Mouse (Mus musculus): ENCODE measurements at regions not wholly inside any gene's neighbourhood (a gene's known extent, or its start where the extent isn't known, plus 50 kb on each side); places are given as distances from the start of the nearest gene placed in this dataset.

GRCm38 (mm10) chr12:26244701-26245100 is 170.4 kb downstream of the Rnf144a start:
- H3K27ac ChIP-seq (ENCODE audit: low read depth, low read length): no peak overlapping the region
- 75% methylated on average over 6 of the region's 6 CpGs for WGBS
- H3K4me3 ChIP-seq (ENCODE audit: low read length): no peak overlapping the region
- H3K9ac ChIP-seq (ENCODE audit: low read depth, low read length): no peak overlapping the region
- no peaks in the 10 kb centered on the region for H3K36me3 ChIP-seq (ENCODE audit: control insufficient read depth, insufficient read depth, low read length)
- ATAC-seq: no peak
- no peaks in the 10 kb centered on the region for H3K27me3 ChIP-seq (replicated peaks; ENCODE audit: control insufficient read depth, insufficient read depth, low read length)
- no peak overlapping the region for H3K4me2 ChIP-seq (ENCODE audit: low read length)
- no peaks in the 10 kb centered on the region for H3K4me1 ChIP-seq (ENCODE audit: control insufficient read depth, insufficient read depth, low read depth, low read length)
- no peaks in the 10 kb centered on the region for H3K9me3 ChIP-seq (ENCODE audit: control insufficient read depth, low read length)

DNA sequence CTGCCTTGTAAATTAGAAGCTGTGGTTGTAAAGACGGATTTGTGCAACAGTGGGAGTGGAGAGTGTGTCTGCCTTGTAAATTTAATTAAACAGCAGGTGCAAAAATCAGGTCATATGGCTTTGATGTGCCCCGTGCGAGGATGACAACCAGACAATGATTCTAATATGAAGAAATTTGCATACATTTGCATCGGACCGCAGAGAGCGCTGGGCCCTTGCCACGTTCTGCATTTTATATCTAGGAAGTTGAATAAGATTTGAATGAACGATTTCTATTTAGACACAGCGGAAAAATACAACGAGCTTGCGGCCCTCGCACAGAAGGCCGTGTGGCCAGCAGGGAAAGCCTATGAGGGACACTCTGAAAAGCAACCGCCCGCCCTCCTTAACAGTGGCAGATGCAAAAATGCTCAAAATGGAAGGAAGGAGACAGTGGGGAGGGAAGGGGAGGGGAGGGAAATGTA is 187.5 kb downstream of the Rnf144a start:
- H3K4me3 ChIP-seq (ENCODE audit: low read length): no peak overlapping the region
- H3K9me3 ChIP-seq (ENCODE audit: control insufficient read depth, low read length): no peaks in the 10 kb centered on the region
- peak; percentile 76 for ATAC-seq
- WGBS: 41% methylated on average over 15 of the region's 15 CpGs
- H3K27me3 ChIP-seq (replicated peaks; ENCODE audit: control insufficient read depth, insufficient read depth, low read length): no peaks in the 10 kb centered on the region
- peak overlapping the region; percentile 37 for H3K27ac ChIP-seq (ENCODE audit: low read depth, low read length)
- no peaks in the 10 kb centered on the region; the same call in none of the 2 replicates for H3K4me1 ChIP-seq (ENCODE audit: control insufficient read depth, insufficient read depth, low read depth, low read length)
- H3K9ac ChIP-seq (ENCODE audit: low read depth, low read length): no peak overlapping the region
- H3K4me2 ChIP-seq (ENCODE audit: low read length): no peak overlapping the region
- H3K36me3 ChIP-seq (ENCODE audit: control insufficient read depth, insufficient read depth, low read length): no peaks in the 10 kb centered on the region

- no peaks in the 10 kb centered on the region; the same call in none of the 2 replicates for H3K4me1 ChIP-seq (ENCODE audit: control insufficient read depth, insufficient read depth, low read depth, low read length)
- H3K27ac ChIP-seq (ENCODE audit: low read depth, low read length): no peak overlapping the region; the same call in 1 of the 2 replicates
These were observed 188.7 kb downstream of the Rnf144a start for GRCm38 (mm10) chr12:26226363-26226762.

DNA sequence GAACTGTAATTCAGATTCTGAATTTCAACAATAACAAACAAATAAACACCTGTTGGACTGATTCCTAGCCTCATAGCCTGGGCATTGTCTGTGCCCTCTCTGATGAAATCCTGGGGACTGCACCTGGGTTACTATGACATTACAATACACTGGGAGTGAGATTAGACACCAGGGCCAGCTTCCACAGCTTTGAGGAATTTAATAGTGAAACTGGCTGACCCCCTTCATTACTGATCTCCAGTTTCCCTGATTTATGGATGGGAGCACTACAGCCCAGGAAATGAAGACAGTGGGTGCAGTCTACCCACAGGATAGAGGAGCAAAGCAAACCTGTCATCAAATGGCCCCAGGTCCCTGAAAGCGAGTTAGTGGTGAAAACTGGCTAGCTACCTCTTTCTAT is 202.6 kb downstream of the Rnf144a start:
- no peak overlapping the region for H3K4me3 ChIP-seq (ENCODE audit: low read length)
- WGBS: 89% methylated on average over 1 of the region's 1 CpGs

More at GRCm38 (mm10) chr12:26226363-26226762, 188.7 kb downstream of the Rnf144a start:
- no peaks in the 10 kb centered on the region for H3K27me3 ChIP-seq (replicated peaks; ENCODE audit: control insufficient read depth, insufficient read depth, low read length)
- WGBS: 5% methylated on average over 2 of the region's 2 CpGs
- peak; percentile 58; the same call in 1 of the 2 replicates for ATAC-seq
- no peak overlapping the region for H3K9ac ChIP-seq (ENCODE audit: low read depth, low read length)
- no peak overlapping the region for H3K4me3 ChIP-seq (ENCODE audit: low read length)
- H3K9me3 ChIP-seq (ENCODE audit: control insufficient read depth, low read length): no peaks in the 10 kb centered on the region
- no peaks in the 10 kb centered on the region for H3K36me3 ChIP-seq (ENCODE audit: control insufficient read depth, insufficient read depth, low read length)
- H3K4me2 ChIP-seq (ENCODE audit: low read length): no peak overlapping the region

DNA sequence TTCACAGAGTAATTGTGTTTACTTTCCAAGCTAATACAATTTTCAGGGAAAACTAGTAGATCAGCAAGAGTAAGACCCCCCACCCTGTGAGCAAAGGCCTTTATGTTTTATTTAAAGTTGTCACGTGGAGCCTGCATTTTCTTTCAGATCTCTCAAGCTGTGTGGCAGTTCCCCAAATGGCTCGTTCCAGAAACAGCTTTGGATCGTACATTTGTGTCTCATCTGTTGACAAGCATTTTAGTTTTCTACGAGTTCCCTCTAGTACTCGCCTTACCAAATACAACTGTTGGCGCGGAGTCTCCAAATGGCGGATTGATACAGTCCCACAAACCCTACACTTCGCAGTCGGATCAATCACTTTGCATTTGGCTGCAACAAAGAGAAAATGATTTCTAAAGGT is 203.6 kb downstream of the Rnf144a start:
- H3K4me1 ChIP-seq (ENCODE audit: control insufficient read depth, insufficient read depth, low read depth, low read length): peaks cover 6% of the 10 kb centered on the region
- no peak overlapping the region for H3K4me3 ChIP-seq (ENCODE audit: low read length)
- H3K36me3 ChIP-seq (ENCODE audit: control insufficient read depth, insufficient read depth, low read length): no peaks in the 10 kb centered on the region
- no peak overlapping the region for H3K9ac ChIP-seq (ENCODE audit: low read depth, low read length)
- H3K27me3 ChIP-seq (replicated peaks; ENCODE audit: control insufficient read depth, insufficient read depth, low read length): no peaks in the 10 kb centered on the region
- ATAC-seq: no peak
- no peak overlapping the region for H3K4me2 ChIP-seq (ENCODE audit: low read length)
- no peaks in the 10 kb centered on the region for H3K9me3 ChIP-seq (ENCODE audit: control insufficient read depth, low read length)
- H3K27ac ChIP-seq (ENCODE audit: low read depth, low read length): no peak overlapping the region
- WGBS: 53% methylated on average over 10 of the region's 10 CpGs

More for the DNA sequence above, 202.6 kb downstream of the Rnf144a start:
- H3K4me1 ChIP-seq (ENCODE audit: control insufficient read depth, insufficient read depth, low read depth, low read length): peaks cover 6% of the 10 kb centered on the region
- ATAC-seq: no peak
- H3K4me2 ChIP-seq (ENCODE audit: low read length): no peak overlapping the region
- no peak overlapping the region for H3K9ac ChIP-seq (ENCODE audit: low read depth, low read length)
- H3K27me3 ChIP-seq (replicated peaks; ENCODE audit: control insufficient read depth, insufficient read depth, low read length): no peaks in the 10 kb centered on the region
- no peaks in the 10 kb centered on the region for H3K9me3 ChIP-seq (ENCODE audit: control insufficient read depth, low read length)
- H3K36me3 ChIP-seq (ENCODE audit: control insufficient read depth, insufficient read depth, low read length): no peaks in the 10 kb centered on the region
- H3K27ac ChIP-seq (ENCODE audit: low read depth, low read length): no peak overlapping the region

- no peaks in the 10 kb centered on the region for H3K27me3 ChIP-seq (replicated peaks; ENCODE audit: control insufficient read depth, insufficient read depth, low read length)
- H3K36me3 ChIP-seq (ENCODE audit: control insufficient read depth, insufficient read depth, low read length): no peaks in the 10 kb centered on the region
- WGBS: 64% methylated on average over 4 of the region's 4 CpGs
- H3K4me1 ChIP-seq (ENCODE audit: control insufficient read depth, insufficient read depth, low read depth, low read length): peaks cover 3% of the 10 kb centered on the region
- no peak overlapping the region for H3K9ac ChIP-seq (ENCODE audit: low read depth, low read length)
- H3K4me2 ChIP-seq (ENCODE audit: low read length): no peak overlapping the region
- H3K27ac ChIP-seq (ENCODE audit: low read depth, low read length): no peak overlapping the region
- no peak overlapping the region for H3K4me3 ChIP-seq (ENCODE audit: low read length)
- no peaks in the 10 kb centered on the region for H3K9me3 ChIP-seq (ENCODE audit: control insufficient read depth, low read length)
- ATAC-seq: no peak
These were observed 208.3 kb downstream of the Rnf144a start for GRCm38 (mm10) chr12:26206751-26207150.

DNA sequence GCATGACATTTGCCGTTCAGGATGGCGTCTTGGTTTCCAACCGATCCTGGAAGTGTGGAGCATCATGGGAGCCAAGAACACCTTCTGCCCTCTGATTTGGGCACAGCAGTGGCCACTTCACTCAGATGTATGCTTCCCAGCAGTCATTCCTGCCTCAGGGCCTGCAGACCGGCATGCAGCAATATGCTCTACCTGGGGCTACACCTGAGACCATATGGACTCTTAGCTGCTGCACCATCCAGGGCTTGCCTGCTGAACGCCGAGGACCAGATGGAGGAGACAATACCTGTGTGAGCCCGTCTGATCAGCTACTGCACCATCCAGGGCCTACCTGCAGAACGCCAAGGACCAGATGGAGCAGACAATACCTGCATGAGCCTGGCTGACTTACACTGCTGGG is 209.0 kb downstream of the Rnf144a start:
- Histone ChIP-seq H3K36me3 (ENCODE audit: control insufficient read depth, insufficient read depth, low read length) (no peaks in the 10 kb centered on the region), H3K9me3 (ENCODE audit: control insufficient read depth, low read length) (no peaks in the 10 kb centered on the region), H3K9ac (ENCODE audit: low read depth, low read length) (no peak overlapping the region), H3K27me3 (replicated peaks; ENCODE audit: control insufficient read depth, insufficient read depth, low read length) (no peaks in the 10 kb centered on the region), H3K4me1 (ENCODE audit: control insufficient read depth, insufficient read depth, low read depth, low read length) (no peaks in the 10 kb centered on the region), H3K4me3 (ENCODE audit: low read length) (no peak overlapping the region), H3K27ac (ENCODE audit: low read depth, low read length) (no peak overlapping the region), H3K4me2 (ENCODE audit: low read length) (no peak overlapping the region)
- 85% methylated on average over 8 of the region's 8 CpGs for WGBS
- ATAC-seq: peak; percentile 86

DNA sequence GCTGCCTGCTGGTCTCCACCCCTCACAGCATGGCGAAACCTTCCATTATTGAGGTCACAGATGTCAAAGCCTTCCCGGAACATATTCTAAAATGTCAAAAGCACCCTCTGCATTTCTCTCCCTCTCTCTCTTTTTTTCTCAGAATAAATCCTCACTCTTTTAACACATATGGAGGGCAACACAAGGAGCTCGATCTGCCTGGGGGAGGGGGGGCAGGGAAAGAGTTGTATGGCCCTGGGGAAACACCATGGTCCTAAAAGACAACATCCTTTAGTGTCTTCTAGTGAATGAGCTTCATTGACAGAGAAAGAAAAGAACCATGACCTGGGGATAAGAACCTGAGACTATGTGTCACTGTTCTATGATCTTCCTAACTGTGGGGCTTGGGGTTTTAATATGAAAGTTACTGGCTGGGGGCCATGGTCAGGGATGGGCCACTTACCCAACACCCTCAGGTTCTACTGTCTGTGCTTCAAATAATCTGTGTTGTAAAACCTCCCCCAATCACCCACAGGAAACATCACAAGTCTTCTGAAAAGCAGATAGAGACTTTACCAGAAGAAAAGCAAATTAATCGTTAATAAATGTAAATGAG is 223.0 kb downstream of the Rnf144a start:
- Histone ChIP-seq H3K9ac (ENCODE audit: low read depth, low read length) (no peak overlapping the region), H3K4me2 (ENCODE audit: low read length) (no peak overlapping the region), H3K9me3 (ENCODE audit: control insufficient read depth, low read length) (no peaks in the 10 kb centered on the region; the same call in 1 of the 2 replicates), H3K36me3 (ENCODE audit: control insufficient read depth, insufficient read depth, low read length) (no peaks in the 10 kb centered on the region), H3K4me1 (ENCODE audit: control insufficient read depth, insufficient read depth, low read depth, low read length) (peaks cover 8% of the 10 kb centered on the region; the same call in 1 of the 2 replicates), H3K27me3 (replicated peaks; ENCODE audit: control insufficient read depth, insufficient read depth, low read length) (no peaks in the 10 kb centered on the region), H3K4me3 (ENCODE audit: low read length) (no peak overlapping the region), H3K27ac (ENCODE audit: low read depth, low read length) (peak overlapping the region; percentile 36)
- ATAC-seq: no peak
- WGBS: 39% methylated on average over 4 of the region's 4 CpGs

- Histone ChIP-seq H3K4me3 (ENCODE audit: low read length) (no peak overlapping the region), H3K4me2 (ENCODE audit: low read length) (no peak overlapping the region), H3K4me1 (ENCODE audit: control insufficient read depth, insufficient read depth, low read depth, low read length) (peaks cover 8% of the 10 kb centered on the region; the same call in 1 of the 2 replicates), H3K27me3 (replicated peaks; ENCODE audit: control insufficient read depth, insufficient read depth, low read length) (no peaks in the 10 kb centered on the region), H3K27ac (ENCODE audit: low read depth, low read length) (peak overlapping the region; percentile 55), H3K36me3 (ENCODE audit: control insufficient read depth, insufficient read depth, low read length) (no peaks in the 10 kb centered on the region), H3K9ac (ENCODE audit: low read depth, low read length) (no peak overlapping the region), H3K9me3 (ENCODE audit: control insufficient read depth, low read length) (no peaks in the 10 kb centered on the region; the same call in 1 of the 2 replicates)
- ATAC-seq: peak; percentile 93
- WGBS: 22% methylated on average over 15 of the region's 15 CpGs
These were observed 223.6 kb downstream of the Rnf144a start for GRCm38 (mm10) chr12:26191268-26191981.
